Mouse (Mus musculus): Measurements from ENCODE around the gene Gm4565. TPM values are rescaled to one million over a fixed set of nuclear protein-coding genes. Genes with fewer than 3 reads are reported as not detected.

The Gm4565 gene
- not detected in 2 replicates for polyA plus RNA-seq (2012; rRNA removed)

DNA sequence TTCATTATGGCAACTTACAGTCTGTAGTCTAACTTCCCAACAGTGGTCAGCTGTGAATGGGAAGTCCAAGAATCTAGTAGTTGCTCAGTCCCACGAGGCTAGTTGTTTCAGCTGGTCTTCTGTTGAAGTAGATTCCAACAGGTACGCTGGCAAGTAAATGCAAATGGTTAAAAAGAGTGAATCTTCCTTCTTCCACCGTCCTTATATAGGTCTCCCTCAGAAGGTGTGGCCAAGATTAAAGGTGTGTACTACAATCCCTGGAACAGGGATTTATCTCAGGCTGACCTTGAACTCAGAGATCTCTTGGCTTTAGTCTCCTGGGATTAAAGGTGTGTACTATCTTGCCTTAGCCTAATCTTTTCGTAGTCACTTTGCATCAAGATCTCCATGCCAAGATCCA lies at the start of gene Gm4565:
Gene Gm4565, minus strand, starts transcription at position 101 of the 400 bp plus-strand sequence.

DNA sequence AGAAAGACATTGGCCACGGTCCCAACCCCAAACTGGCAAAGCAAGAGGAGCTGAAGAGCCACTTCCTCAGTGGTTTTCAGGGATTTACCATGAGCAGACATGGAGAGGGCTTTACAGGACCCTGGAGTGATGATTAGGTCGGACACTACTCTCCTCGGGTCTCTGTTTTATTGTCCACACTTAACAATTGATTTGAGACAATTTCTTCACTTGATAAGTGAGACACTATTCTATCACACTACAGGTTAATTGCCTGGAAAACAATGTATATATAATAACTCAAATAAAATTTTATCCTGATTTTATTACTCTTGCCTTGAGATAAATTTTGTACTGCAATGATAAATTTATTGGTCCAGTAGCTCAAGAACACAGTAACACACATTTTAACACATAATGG lies 22.7 kb downstream of the Gm4565 start, which contains the start of gene Gm4201:
Gene Gm4201, minus strand, starts transcription at position 101 of the 400 bp plus-strand sequence.

DNA sequence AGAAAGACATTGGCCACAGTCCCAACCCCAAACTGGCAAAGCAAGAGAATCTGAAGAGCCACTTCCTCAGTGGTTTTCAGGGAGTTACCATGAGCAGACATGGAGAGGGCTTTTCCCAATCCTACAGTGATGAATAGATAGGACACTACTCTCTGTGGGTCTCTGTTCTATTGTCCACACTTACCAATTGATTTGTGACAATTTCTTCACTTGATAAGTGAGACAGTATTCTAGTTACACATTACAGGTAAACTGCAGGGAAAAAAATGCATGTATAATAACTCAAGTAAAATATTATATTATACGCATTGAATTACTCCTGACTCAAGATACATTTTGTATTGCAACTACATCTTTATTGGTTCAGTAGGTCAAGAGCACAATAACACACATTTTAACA lies 53.1 kb downstream of the Gm4565 start, which contains the start of gene Gm8677:
Gene Gm8677, minus strand, starts transcription at position 101 of the 400 bp plus-strand sequence.

Other genes starting within 250 kb of the Gm4565 start
- not detected in 2 replicates for gene Gm8660, start 217.1 kb downstream of the Gm4565 start, polyA plus RNA-seq (2012; rRNA removed)
- not detected in 2 replicates for gene Vmn1r148, start 174.5 kb downstream of the Gm4565 start, polyA plus RNA-seq (2012; rRNA removed)
- gene Vmn1r149, start 149.9 kb downstream of the Gm4565 start, polyA plus RNA-seq (2012; rRNA removed) = not detected in 2 replicates
- not detected in 2 replicates for gene Gm10665, start 124.1 kb downstream of the Gm4565 start, polyA plus RNA-seq (2012; rRNA removed)
- gene Vmn1r151, start 88.4 kb downstream of the Gm4565 start, polyA plus RNA-seq (2012; rRNA removed) = not detected in 2 replicates
- gene Vmn1r152, start 65.2 kb downstream of the Gm4565 start, polyA plus RNA-seq (2012; rRNA removed) = not detected in 2 replicates
- not detected in 2 replicates for gene Gm8677, start 53.2 kb downstream of the Gm4565 start, polyA plus RNA-seq (2012; rRNA removed)
- gene Gm4201, start 22.8 kb downstream of the Gm4565 start, polyA plus RNA-seq (2012; rRNA removed) = not detected in 2 replicates
- gene Vmn1r155, start 69.9 kb upstream of the Gm4565 start, polyA plus RNA-seq (2012; rRNA removed) = not detected in 2 replicates
- not detected in 2 replicates for gene Gm8693, start 104.2 kb upstream of the Gm4565 start, polyA plus RNA-seq (2012; rRNA removed)
- gene Gm4567, start 131.6 kb upstream of the Gm4565 start, polyA plus RNA-seq (2012; rRNA removed) = not detected in 2 replicates
- not detected in 2 replicates for gene Vmn1r157, start 173.6 kb upstream of the Gm4565 start, polyA plus RNA-seq (2012; rRNA removed)
- not detected in 2 replicates for gene Vmn1r158, start 202.7 kb upstream of the Gm4565 start, polyA plus RNA-seq (2012; rRNA removed)